Mouse (Mus musculus) cerebellum, adult 2 months (tissue): ENCODE measurements around the gene Gpr65.

Experiments used
- CTCF ChIP-seq: fragments of 200-500 bp; IDR thresholded peaks from 2 replicates; pipeline ENCODE4 v1.5.1; 2011; ENCODE audit warnings: low read depth, mild to moderate bottlenecking, control low read depth, low read length, moderate library complexity, borderline replicate concordance; ENCODE audit not compliant: insufficient read depth
- POLR2A ChIP-seq: fragments of 200-500 bp; IDR thresholded peaks from 2 replicates; pipeline ENCODE4 v1.6.1; 2011; ENCODE audit warnings: low read length, control low read depth, borderline replicate concordance; ENCODE audit not compliant: insufficient read depth

DNA sequence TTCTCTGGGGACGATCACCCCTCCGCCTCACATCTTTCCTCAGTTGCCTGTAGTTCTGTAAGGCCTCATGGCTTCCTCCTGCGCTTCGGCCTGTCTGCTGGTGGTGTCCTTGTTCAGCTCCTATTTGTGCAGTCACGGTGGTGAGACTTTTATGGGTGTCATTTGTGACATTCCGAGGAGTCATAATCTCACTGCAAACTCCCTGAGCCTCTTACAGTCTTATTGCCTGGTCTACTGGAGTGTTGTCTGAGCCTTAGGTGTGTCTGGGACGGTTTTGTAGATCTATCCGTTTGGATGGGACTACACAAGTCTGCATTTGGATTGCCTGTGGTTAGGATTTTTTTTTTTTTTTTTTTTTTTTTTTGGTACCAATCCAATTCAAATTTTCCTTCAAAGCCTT lies 18.1 kb upstream of the Gpr65 start:
- no peak for TF ChIP-seq POLR2A
- no peak for TF ChIP-seq CTCF
